Mouse (Mus musculus): ENCODE data around the gene Ppfia1.

Gene Ppfia1

DNA sequence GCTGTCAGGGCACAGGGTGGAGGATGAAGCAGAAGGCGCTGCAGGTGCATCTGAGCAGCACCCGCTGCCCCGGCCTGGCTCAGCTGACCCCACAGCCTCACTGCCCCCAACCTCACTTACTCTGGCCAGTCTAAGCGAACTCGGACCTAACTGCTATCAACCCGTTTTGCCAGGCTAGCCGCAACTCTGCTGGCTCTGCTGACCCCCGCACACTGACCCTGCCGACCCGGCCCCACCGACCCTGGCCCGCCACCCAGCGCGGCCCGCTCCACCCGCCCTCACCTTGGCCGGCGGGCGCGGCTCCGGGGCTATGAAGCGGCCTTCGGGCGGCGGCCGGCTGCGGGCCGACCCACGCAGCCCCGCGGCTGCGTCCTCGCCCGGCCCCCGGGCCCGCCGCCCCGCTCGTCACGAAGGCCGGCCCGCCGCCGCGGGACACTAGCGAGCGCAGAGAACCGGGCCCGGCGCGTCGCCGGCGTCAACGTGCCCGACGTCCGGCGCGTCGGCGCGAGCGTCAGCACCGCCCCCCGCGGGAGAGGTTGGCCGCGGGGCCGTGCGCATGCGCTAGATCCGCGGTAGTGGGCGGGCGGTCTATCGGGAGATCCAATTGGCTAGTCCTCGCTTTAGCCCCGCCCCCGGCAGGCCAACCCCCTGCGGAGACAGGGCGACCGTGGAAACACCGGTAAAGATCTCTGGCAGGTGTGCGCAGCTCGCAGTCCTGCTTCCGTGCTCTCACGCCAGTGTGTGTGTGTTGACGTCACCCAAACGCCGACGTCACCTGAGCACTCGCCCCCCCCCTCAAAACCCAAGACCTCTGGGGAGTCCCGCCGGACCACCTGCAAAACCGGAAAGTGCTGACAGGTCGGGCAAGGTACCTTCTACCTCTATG is at the start of gene Ppfia1:
TSS of gene Ppfia1 (minus strand) at position 493 of the 886 bp plus-strand sequence.
- DNase-seq (ENCODE audit: low read depth, low spot score), result peak; percentile 98

DNA sequence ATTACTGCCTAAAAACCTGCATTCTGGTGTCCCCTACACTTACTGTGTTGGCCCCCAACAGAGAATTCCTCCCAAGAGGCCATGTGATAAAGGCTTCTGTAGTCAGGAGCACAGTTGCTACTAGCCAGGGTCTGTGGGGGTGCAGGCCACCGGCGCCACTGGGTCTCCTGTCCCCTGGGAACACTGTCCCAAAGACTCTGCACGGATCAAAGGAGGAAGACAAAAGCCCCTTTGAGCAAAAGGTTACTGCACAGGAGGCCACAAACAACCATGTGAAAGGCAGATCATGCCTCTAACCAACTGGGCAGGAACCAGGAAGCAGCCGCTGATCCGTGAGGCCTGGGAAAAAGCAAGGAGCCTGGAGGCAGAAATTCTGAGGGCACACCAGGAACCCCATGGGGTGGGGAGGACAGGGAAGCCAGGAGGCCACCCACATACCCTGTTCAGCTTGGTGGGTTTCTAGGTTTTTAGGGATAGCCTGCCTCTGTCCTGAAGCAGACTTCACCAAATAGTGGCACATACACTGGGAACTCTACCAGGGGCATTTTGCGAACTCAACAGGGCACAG is 46.9 kb upstream of the Ppfia1 start:
- no peak for DNase-seq (ENCODE audit: low read depth, low spot score)

DNA sequence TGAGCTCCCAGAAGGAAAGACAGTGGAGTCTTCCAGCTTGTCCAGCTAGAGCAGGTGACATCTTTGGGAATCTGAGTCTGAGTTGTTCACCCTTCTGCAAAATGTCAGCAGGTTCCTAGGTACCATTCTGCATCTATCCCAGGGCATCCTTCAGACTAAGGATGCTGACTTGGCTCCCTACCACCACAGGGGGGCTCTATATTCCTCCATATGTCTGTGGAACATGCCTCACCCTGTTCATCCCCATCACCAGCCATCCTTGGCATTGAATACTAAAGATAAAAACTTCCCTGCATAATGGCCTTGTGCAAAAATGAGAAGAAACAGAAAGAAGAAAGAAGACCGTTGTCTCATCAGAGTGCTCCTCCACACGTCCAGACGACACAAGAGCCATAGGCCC is 36.0 kb upstream of the Ppfia1 start:
- DNase-seq (ENCODE audit: low read depth, low spot score), result peak; percentile 36

DNA sequence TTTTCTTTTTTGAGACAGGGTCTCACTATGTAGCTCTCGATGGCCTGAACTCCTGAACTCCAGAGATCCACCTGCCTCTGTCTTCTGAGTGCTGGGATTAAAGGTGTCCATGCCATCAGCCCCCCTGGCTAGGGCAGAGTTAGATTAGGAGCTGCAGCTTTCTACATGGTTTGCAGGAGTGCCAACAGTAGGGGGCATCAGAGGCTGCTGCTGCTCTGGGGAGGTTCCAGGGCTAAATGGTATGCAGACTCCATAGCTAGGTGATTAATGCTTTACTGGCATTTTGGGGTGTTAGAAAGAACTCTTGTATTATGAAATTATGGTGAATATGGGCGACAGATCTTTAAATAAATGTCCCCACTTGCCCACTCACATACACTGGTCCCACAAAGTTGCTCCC is 33.8 kb upstream of the Ppfia1 start:
- DNase-seq (ENCODE audit: low read depth, low spot score), result peak; percentile 63

DNA sequence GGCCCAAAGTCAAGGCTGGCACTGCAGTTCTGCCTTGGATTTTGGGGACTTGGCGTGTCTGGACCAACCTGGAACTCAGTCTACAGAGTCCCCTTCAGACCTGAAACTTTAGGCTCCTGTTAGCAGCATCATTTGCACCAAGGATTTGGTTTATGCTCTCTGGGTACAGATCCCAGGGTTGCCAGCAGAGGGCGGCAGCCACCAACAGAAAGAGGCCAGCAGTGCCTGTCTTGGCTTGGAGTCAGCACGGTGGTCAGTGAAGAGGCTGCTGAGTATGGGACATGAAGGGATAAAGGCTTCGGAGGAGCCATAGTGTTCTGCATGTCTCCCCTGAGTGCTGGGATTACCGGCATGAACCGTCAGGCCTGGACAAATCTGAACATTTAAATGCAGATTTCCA is 32.1 kb upstream of the Ppfia1 start:
- DNase-seq (ENCODE audit: low read depth, low spot score), result peak; percentile 29

DNA sequence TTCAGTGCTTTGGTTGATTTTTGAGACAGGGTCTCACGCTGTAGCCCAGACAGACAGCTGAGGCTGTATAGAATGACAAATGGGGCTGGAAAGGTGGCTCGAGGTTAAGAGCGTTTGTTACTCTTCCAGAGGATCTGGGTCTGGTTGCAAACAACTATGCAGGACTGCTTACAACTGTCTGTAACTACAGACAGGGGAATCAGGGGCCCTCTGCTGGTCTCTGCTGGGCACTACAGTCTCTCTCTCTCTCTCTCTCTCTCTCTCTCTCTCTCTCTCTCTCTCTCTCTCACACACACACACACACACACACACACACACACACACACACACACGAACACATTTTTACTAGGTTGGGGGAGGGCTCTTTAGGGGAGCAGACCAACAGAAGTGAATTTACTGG is 30.1 kb upstream of the Ppfia1 start:
- peak; percentile 85 for DNase-seq (ENCODE audit: low read depth, low spot score)

DNA sequence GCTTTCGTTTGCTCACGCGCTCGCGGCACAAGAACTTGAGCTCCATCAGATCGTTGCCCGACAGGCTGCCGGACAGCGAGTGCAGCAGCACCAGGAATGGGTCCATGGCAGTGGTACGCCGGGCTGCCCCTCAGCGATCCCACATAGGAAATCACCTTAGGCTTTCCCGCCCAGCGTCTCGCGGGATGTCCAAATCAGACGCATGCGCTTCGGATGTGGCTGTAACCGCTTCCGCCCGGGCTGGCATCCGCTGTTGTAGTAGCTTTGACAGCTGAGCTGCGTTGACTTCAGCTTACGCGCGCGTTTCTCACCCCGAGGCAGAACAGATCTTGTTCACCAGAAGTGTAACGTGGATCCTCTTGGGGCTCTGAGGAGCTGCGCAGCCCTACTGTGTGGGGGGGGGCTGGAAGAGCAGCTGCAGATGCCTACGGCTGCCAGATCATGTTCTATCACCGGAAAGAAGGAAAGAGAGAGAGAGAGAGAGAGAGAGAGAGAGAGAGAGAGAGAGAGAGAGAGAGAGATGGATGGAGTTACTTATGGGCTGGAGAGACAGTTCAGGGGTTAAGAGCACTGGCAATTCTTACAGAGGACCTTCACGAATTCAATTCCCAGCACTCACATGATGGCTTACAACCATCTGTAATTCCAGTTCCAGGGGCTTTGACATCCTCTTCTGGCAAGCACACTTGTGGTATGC is 28.9 kb upstream of the Ppfia1 start, which contains the start of gene Fadd:
TSS of gene Fadd (minus strand) at position 180 of the 697 bp plus-strand sequence.
- peak; percentile 96 for DNase-seq (ENCODE audit: low read depth, low spot score)

DNA sequence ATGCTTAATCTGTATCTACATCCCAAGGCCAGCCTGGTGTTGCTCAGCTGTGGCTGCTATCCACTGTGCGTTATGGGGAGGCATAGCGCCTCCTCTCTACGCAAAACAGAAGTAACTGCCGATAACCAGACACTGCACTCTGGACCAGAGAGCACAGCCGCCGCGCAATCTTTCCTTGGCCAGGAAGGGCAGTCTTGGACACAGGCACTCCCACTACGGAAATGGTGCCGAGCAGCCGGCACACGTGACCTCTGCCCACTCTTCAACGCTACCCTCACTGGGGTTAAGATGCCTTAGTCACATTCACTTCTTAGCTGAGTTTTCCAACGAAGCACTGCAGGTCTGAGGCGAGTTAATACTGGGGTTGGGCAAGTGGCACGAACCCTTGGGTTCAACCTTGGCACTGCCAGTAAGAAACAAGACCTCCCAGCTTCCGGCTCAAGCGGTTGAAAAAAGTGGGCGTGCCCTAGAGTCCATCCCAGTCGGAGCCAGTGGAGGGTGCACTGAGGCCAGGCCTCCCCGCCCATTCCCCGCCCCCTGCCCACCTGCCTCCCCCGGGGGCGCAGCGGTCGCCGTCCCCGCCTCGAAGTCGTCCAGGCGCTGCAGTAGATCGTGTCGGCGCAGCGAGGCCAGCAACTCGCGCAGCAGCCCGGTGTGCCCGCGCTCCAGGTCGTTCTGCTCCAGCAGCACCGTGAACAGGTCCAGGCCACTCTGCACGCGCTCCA is 28.2 kb upstream of the Ppfia1 start:
- DNase-seq (ENCODE audit: low read depth, low spot score), result peak; percentile 81

DNA sequence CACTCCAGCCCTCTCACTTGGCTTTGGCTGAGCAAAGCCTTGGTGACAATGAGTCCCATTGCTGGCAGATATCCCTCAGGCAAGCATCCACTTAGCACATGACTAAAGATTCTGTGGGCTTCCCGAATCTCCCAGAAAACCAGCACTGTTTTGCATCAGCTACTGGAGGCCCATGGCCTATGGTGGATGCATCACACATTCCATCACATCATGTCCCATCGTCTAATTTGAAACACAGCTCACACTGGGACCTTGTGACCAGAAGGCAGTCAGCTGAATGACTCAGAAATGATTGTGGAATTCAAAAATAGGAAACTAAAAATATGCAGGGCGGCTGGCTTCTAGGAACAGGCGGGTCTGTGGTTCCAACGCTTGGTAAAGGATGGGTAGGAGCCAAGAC is 24.3 kb upstream of the Ppfia1 start:
- peak; percentile 75 for DNase-seq (ENCODE audit: low read depth, low spot score)

DNA sequence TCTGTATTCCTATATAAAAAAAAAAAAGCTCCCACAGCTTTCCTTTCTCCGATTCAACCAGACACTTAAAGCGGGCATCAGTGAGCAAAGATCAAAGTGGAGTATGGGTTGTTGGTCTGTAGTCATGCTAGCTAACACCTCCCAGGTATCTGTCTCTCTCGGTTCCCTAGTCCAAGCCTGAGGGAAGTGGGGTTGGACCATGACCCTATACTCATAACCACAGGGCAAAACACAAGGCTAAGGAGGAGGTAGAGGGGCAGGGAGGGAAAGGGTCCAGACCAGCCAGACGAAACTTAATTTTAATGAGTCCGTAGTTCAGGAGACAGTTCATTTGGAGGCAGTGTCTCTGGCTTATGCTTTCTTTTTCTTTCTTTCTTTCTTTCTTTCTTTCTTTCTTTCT is 18.7 kb upstream of the Ppfia1 start:
- DNase-seq (ENCODE audit: low read depth, low spot score), result no peak

DNA sequence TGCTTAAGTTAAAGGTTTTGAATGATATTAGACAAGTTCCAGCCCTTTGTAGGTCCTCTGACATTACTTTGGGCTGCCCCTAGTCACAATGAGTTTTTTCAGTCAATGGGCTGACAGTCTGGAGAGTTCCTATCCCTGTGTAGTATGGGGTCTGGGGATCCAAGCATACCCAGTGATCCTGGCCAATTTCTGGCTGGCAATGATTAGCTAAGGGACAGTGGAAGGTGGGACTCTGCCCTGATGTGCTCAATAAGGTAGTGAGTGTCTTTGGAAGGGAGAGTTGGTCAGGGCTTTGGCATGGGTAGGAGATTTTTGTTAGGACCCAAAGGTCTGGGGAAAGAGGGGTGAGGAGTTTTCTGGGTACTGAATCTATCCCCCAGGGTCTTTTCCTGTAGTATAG is 18.1 kb upstream of the Ppfia1 start:
- no peak for DNase-seq (ENCODE audit: low read depth, low spot score)

DNA sequence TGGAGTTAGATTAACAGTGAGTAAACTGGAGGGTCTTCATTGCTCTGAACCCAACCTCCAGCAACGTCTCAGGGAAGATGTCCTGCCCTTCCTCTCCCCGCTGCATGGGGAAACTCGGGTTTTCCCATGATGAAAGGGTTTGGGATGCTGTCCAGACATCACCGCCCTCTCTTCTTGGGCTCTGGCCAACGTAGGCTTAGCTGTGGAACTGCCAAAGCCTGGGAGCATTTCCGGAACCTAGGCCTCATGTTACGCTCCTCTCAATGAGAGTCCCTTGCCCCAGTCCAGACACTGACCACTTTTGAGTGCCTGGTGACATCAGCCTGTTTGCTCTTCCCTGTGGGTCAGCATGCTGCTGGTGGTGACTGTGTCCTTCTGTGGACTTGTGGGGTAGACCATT is 15.9 kb upstream of the Ppfia1 start:
- DNase-seq (ENCODE audit: low read depth, low spot score), result peak; percentile 44

DNA sequence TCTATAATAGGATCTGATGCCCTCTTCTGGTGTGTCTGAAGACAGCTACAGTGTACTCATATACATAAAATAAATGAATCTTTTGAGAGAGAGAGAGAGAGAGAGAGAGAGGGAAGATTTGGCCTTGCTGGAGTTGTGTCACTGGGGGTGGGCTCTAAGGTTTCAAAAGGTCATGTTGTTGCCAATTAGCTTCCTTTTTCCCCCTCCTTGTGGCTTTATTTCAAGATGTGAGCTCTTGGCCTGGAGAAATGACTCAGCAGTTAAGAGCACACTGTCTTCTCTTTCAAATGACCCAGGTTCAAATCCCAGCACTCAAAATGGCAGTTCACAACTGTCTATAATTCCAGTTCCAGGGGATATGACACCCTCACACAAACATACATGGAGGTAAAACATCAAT is 14.6 kb upstream of the Ppfia1 start:
- DNase-seq (ENCODE audit: low read depth, low spot score), result no peak

DNA sequence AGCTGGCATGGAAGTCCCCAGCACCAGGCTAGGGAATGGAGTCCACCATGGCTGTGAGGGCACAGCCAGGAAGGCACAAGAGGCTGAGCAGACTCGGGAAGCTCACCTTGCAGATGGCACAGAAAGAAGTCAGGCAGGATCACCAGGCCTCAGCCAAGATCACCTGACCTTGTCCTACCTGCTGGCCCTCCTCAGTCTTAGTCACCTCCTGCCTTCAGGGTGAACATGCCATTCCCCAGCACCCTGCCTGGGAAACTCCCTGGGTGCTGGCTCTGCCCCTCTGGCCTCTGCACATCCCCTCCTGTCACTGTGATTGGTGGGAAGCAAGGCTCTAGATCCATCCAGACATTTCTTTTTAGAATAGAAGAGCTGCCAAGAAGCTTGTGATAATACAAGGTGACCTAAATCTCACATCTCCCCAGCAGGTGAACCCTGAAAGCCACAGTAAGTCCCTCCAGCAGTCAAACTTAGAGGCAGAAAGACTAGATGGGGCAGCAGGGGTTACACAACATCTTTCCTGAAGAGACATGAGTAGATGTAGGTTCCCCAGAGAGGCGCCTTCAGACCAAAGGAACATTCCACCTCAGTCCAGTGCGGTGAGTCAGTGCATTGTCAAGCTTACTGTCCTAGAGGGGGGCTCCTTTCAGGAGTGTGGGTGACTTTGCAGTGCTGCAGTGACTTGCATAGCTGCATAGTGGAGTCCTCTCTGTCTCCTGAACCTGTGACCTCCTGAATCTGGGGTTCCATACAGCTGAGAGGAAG is 13.6 kb upstream of the Ppfia1 start:
- no peak for DNase-seq (ENCODE audit: low read depth, low spot score)

DNA sequence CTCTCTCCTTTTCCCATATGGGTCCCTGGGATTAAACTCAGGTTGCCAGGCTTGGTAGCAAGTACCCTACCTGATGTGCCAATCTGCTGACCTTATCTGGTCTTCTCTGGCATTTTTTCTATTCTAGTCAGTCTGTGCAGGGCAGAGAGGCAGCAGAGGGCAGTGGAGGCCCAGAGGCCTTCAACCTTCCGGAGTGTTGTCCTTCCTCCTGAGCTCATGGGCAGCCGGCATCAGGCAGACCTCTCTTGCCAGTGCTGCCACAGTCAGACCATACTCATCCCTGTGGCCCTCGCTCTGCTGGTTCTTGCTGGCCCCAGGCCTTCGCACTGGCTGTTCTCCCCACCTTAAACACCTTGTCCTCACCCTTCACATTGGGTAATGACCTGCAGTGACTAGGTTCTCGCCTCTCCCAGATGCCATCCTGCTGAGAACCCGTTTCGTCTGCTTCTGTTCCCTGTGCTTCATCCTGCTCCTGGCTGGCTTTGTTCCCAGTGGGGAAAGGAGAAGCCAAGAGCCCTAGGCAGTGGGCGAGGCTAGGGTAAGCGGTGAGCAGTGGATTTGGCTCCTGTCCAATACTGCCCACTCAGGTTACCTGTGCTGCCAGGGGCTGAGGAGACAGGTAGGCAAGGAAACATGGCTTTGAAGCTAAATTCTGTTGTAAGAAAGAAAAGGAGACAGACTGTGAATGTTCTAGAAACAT is 10.1 kb upstream of the Ppfia1 start:
- DNase-seq (ENCODE audit: low read depth, low spot score), result peak; percentile 32

DNA sequence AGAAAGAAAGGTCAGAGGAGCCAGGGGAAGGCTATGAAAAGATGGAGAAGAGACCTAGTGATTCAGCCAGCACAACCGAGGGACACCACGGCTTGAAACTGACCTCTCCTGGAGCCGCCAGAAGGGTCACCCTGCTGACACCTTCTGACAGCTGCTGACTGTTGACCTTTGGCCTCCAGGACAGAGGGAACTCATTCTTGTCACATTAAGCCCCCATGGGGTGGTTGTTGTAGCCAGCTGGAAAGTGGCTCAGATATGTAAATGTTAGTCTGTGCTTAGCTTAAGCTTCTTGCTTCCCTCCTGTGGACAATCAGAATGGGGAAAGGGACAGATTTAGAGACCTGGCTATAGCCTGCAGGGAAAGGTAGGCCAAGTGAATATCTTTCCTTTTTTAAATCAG is 8.5 kb upstream of the Ppfia1 start:
- DNase-seq (ENCODE audit: low read depth, low spot score), result no peak

DNA sequence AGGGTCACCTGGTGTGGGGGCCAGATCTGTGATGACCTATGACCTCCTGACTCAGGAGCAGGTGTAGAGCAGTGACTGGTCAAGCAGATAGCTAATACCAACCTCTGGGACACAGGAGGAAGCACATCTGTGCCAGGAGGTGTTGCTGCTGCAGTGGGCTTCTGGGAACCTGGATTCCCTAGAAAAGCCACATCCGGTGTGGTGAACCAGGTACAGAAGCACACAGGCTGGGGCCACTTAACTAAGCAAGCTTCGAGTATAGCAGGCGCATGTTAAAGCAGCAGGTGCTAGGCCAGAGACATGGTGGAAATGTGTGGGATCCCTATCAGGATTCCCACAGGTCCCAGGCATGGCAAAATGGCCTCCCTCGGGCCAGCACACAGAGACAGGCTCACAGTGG is 7.1 kb upstream of the Ppfia1 start:
- DNase-seq (ENCODE audit: low read depth, low spot score), result no peak

DNA sequence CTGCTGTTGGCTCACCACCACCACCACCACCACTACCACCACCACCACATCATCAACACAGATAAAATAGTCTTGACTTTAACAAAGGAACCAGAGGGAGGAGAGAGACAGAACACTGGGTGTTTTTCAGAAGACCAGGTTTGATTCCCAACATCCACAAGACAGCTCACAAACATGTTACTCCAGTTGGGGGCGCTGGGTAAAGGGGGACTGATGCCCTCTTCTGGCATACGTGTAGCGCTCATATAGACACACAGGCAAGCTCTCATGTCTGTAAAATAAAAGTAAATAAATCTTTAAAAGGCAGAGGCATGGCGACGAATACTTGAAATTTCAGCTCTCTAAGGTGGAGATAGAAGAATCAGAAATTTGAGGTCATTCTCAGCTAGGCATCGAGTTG is 5.0 kb upstream of the Ppfia1 start:
- no peak for DNase-seq (ENCODE audit: low read depth, low spot score)

DNA sequence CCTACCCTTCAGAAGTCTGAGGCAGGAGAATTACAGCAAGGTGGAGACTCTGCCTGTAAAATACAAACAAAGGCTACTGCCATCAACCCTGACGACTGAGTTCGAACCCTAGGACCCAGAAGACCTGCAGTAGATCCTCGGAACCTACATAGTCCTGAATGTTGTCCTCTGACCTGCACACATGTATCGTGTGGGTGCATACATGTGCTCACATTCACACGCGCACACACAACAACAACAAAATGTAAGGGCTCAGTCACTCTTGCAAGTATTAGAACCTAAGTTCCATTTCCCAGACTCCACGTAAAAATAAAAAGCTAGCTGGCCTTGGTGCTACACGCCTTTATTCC is 569 bp upstream of the Ppfia1 start:
- DNase-seq (ENCODE audit: low read depth, low spot score), result no peak

DNA sequence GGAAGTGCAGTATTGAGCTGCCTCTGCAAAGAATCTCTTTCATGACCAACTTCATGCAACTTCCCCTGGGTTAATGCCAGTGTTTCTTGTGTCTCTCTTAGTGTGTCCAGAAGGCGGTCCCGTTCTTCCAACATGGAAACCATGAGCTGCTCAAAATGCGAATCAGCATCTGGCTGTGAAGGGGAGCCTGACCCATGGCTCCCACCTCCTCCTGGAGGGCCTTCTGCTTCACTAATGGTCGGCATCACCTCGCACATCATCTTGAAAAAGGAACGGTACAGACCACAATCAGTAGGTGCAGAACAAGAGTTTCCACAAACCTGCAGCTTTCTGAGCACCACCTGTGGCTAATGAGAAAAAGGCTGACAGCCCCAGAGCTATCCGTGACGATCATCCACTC is 1.3 kb downstream of the Ppfia1 start:
- DNase-seq (ENCODE audit: low read depth, low spot score), result no peak

DNA sequence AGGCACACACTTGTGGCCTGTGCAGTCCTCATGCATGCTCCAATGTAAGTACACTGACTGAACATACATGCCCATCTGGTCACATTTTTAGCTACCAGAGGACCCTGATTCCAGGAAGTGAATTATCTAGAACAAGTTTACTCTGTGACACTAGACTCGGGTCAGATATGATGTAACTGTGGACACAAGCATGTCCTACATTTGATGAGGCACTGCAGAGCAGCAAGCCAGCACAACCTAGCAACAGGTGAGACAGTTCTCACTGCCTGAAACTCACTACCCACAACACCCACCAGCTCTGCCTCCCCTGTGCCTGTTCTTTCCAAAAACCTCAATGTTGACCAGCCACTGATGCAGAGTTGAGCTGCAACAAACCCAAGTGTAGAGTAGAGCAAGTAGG is 2.7 kb downstream of the Ppfia1 start:
- DNase-seq (ENCODE audit: low read depth, low spot score), result no peak

Measured in brain, adult 2 months (tissue).